Mouse (Mus musculus): ENCODE measurements around the gene Fxyd2.

- no peak for TF ChIP-seq USF1 (IDR thresholded peaks at IDR 0.05; ENCODE audit: low read depth)
- TF ChIP-seq MYOG (IDR thresholded peaks at IDR 0.05; ENCODE audit: control insufficient read depth in 1 of 3, insufficient read depth in 1 of 3, insufficient read length in 2 of 3, low read depth in 2 of 3), result no peak
- TF ChIP-seq MYOD1 (IDR thresholded peaks at IDR 0.05; ENCODE audit: control insufficient read depth in 1 of 3, insufficient read length in 2 of 3, low read depth in 2 of 3), result no peak
- TF ChIP-seq POLR2AphosphoS2 (IDR thresholded peaks at IDR 0.05; ENCODE audit: insufficient read length, low read depth), result no peak
- no peak for TF ChIP-seq E2F4 (IDR thresholded peaks at IDR 0.05; ENCODE audit: insufficient read depth)
- no peak for TF ChIP-seq POLR2A (IDR thresholded peaks at IDR 0.05; ENCODE audit: insufficient read length, low read depth)
- TF ChIP-seq TCF12 (IDR thresholded peaks at IDR 0.05; ENCODE audit: insufficient read depth, poor library complexity, severe bottlenecking), result no peak
These were observed 58.9 kb downstream of the Fxyd2 start for GRCm38 (mm10) chr9:45458363-45458762.
